In the genomic region with DNA sequence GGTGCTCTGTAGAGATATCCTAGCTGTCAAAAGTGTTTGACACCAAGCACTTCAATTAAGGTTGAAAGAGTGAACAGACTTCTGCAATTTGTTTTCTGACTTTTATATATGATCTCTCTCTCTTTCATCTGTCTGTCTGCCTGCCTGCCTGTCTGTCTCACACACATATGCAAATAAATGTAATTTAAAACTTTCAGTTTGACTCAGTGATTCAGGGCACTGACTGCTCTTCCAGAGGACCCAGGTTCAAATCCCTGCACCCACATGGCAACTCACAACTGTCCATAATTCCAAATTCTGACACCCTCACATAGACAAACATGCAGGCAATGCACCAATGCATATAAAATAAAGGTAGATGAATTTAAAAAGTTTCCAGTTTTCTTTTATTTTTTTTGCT, we compare ENCODE assay signal across 10 mouse cellular contexts. TPM values are rescaled to one million over a fixed set of nuclear protein-coding genes. Genes with fewer than 3 reads are reported as not detected.
"Had no signal": no experiment of that assay in that cellular context is flagged by ENCODE, and none has a peak within 500 bp of the region (broad histone marks: within the 10 kb centered on the region; RNA-seq: fewer than 3 reads in every experiment).

No protein-coding gene starts in this region.

- H3K27me3 ChIP-seq: lung, embryonic 15.5 days had no signal

- H3K4me3 ChIP-seq: lung, embryonic 15.5 days; midbrain, embryonic 10.5 days; midbrain, embryonic 12.5 days; myocyte; neural tube, embryonic 13.5 days; neural tube, embryonic 15.5 days had no signal

- H3K36me3 ChIP-seq: lung, embryonic 15.5 days; midbrain, embryonic 10.5 days; midbrain, embryonic 12.5 days; neural tube, embryonic 13.5 days; neural tube, embryonic 15.5 days had no signal

- H3K9me3 ChIP-seq: lung, embryonic 15.5 days; midbrain, embryonic 10.5 days; midbrain, embryonic 12.5 days; neural tube, embryonic 13.5 days; neural tube, embryonic 15.5 days had no signal

- H3K4me2 ChIP-seq: lung, embryonic 15.5 days; midbrain, embryonic 12.5 days; neural tube, embryonic 13.5 days; neural tube, embryonic 15.5 days had no signal

- H3K9ac ChIP-seq: lung, embryonic 15.5 days; midbrain, embryonic 12.5 days; neural tube, embryonic 13.5 days; neural tube, embryonic 15.5 days had no signal

- ATAC-seq: lung, postnatal 0 days; midbrain, embryonic 16.5 days had no signal

- H3K27ac ChIP-seq: lung, embryonic 15.5 days; macrophage; midbrain, embryonic 10.5 days; midbrain, embryonic 12.5 days; neural tube, embryonic 13.5 days; neural tube, embryonic 15.5 days had no signal

RNA-seq across cellular contexts. Expression of a gene that starts 4.8 kb away (rescaled TPM):
- polyA plus RNA-seq: macrophage had no signal

RNA-seq across cellular contexts. Expression of a gene that starts 6.8 kb away (rescaled TPM):
- polyA plus RNA-seq: macrophage; myocyte; small intestine, adult 2 months had no signal
